Mouse (Mus musculus) cortical plate, adult 2 months (tissue): Measurements from ENCODE around the gene Tgfbrap1. TPM values are rescaled to one million over a fixed set of nuclear protein-coding genes. Genes with fewer than 3 reads are reported as not detected.

Source experiments
- H3K27ac ChIP-seq: fragments of 200-500 bp; 2 replicates; pipeline ENCODE4 v1.5.1; 2012; ENCODE audit warnings: low read length, control low read depth, inconsistent platforms; ENCODE audit not compliant: insufficient read depth
- H3K4me1 ChIP-seq: fragments of 200-500 bp; 2 replicates; pipeline ENCODE4 v1.6.1; 2011; ENCODE audit warnings: low read length; ENCODE audit not compliant: control insufficient read depth, insufficient read depth
- H3K4me3 ChIP-seq: fragments of 200-500 bp; 2 replicates; pipeline ENCODE4 v1.5.1; 2011; ENCODE audit warnings: mild to moderate bottlenecking, low read length, control low read depth; ENCODE audit not compliant: insufficient read depth
- CTCF ChIP-seq: fragments of 200-500 bp; IDR thresholded peaks from 2 replicates; pipeline ENCODE4 v1.5.1; 2011; ENCODE audit warnings: mild to moderate bottlenecking, control low read depth, low read length; ENCODE audit not compliant: insufficient read depth; ENCODE audit errors: extremely low read depth
- POLR2A ChIP-seq: fragments of 200-500 bp; IDR thresholded peaks from 2 replicates; pipeline ENCODE4 v1.6.1; 2011; ENCODE audit warnings: mild to moderate bottlenecking, low read length, control low read depth; ENCODE audit not compliant: insufficient read depth; ENCODE audit errors: extremely low read depth
- polyA plus RNA-seq: library from polyadenylated mRNA; depleted of rRNA; stranded (reverse); fragments of >200 nt; gene quantifications from 2 replicates; pipeline ENCODE4 v1.2.3, GENCODE M21; 2012

Gene Tgfbrap1
- polyA plus RNA-seq, 1 experiment, result 37.2 TPM

DNA sequence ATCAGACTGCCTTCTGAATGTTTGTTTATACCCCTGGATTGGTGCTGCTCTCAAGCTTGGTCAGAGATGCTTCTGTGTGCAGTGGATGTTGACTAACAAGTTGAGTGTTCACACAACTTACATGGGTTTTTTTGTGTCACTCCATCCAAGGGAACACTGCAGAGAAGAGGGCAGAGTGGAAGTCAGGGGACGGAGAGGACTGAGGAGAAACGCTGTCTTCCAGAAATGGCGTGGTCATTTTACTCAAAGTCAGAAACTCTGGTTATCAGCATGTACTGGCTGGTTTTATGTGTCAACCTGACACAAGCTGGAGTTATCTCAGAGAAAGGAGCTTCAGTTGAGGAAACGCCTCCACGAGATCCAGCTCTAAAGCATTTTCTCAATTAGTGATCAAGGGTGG is 22.5 kb upstream of the Tgfbrap1 start:
- no peaks in the 10 kb centered on the region for H3K4me1 ChIP-seq
- H3K4me3 ChIP-seq, result no peak overlapping the region
- H3K27ac ChIP-seq, result no peak overlapping the region
- TF ChIP-seq CTCF (no peak), POLR2A (no peak)

DNA sequence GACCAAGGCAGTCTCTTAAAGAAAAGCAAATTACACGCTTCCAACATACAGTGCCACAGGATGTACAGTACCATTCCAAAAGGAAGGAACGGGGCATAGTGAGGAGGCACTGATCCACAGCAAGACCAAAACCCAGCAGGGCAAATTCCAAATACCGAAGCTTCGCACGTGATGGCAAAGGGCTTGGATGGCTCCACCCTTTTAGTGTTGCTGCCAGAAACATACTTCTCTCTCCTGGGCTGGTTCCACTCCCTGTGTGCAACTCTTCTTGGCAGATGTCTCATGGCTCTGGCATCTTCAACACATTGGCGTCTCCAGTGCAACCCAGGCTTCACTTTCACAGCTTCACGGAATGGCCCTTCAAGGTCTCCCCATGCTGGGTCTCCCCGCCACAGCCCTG is 19.0 kb upstream of the Tgfbrap1 start:
- Histone ChIP-seq H3K27ac (no peak overlapping the region), H3K4me1 (no peaks in the 10 kb centered on the region), H3K4me3 (no peak overlapping the region)
- TF ChIP-seq POLR2A, result no peak
- TF ChIP-seq CTCF, result no peak

- Histone ChIP-seq H3K4me1 (no peaks in the 10 kb centered on the region), H3K4me3 (no peak overlapping the region), H3K27ac (no peak overlapping the region)
- peak; percentile 73 for TF ChIP-seq CTCF
- no peak for TF ChIP-seq POLR2A
Observed at GRCm38 (mm10) chr1:43112882-43113281, 14.4 kb upstream of the Tgfbrap1 start.

GRCm38 (mm10) chr1:43110556-43110955 is 12.1 kb upstream of the Tgfbrap1 start:
- no peak overlapping the region for H3K27ac ChIP-seq
- H3K4me1 ChIP-seq, result no peaks in the 10 kb centered on the region
- no peak overlapping the region for H3K4me3 ChIP-seq
- TF ChIP-seq POLR2A (no peak), CTCF (peak; percentile 65)

- TF ChIP-seq CTCF (no peak), POLR2A (no peak)
- Histone ChIP-seq H3K4me1 (no peaks in the 10 kb centered on the region), H3K27ac (no peak overlapping the region), H3K4me3 (no peak overlapping the region)
Observed at GRCm38 (mm10) chr1:43108729-43109128, 10.3 kb upstream of the Tgfbrap1 start.

GRCm38 (mm10) chr1:43094206-43094605 is 4.2 kb downstream of the Tgfbrap1 start:
- Histone ChIP-seq H3K27ac (no peak overlapping the region), H3K4me1 (peaks cover 5% of the 10 kb centered on the region; the same call in 1 of the 2 replicates), H3K4me3 (no peak overlapping the region)
- TF ChIP-seq CTCF (no peak), POLR2A (no peak)

DNA sequence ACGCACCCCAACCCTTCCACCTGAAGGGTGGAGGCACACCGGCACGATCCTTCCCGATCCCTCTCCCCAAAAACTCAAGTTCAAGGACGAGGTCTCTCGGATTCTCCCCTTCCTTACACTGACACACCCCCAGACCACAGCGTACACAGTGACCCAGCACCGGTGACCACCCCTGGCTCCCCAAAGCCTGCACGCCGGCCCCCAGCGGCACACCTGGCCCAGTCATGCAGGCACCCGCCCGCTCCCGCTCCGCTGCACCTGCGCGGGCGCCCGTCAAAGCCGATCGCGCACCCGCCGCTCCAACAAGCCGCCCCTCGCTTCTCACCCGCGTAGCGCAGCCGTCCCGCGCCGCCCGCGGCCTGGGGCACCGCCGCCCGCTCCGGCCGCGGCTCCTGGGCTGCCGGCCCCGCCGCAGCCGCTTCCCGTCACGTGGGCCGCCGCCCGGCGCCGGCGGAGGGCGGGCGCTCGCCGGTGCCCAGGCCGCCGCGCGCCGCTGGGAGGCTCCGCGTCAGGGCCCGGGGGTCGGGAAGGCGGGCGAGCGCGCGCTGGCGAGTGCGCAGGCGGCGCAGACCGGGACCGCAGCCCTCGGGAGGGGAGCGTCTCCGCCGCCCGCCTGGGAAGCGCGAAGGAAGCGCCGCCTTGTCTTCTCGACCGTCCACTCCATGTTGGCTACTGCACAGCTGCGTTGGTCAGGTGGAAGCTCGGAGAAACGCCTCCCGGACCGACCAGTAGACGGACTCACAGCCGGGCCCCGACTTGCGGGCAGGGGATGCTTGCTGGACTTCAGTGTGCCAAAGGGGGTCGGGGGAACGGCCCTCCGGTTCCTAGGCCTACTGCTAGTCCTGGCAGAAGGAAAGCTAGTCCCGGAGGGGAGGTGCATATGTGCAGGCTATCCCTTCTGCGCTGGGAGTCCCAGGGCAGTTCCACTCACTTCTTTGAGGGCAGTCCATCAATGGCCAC is 6.1 kb downstream of the Tgfbrap1 start:
- peaks cover 5% of the 10 kb centered on the region; the same call in 1 of the 2 replicates for H3K4me1 ChIP-seq
- peak overlapping the region; percentile 88 for H3K27ac ChIP-seq
- peak; percentile 12; the same call in 1 of the 2 replicates for TF ChIP-seq POLR2A
- no peak for TF ChIP-seq CTCF
- H3K4me3 ChIP-seq, result peak overlapping the region; percentile 64

- H3K4me3 ChIP-seq, result peak overlapping the region; percentile 64
- peaks cover 5% of the 10 kb centered on the region; the same call in 1 of the 2 replicates for H3K4me1 ChIP-seq
- no peak for TF ChIP-seq POLR2A
- no peak for TF ChIP-seq CTCF
- H3K27ac ChIP-seq, result peak overlapping the region; percentile 72; the same call in 1 of the 2 replicates
Observed at GRCm38 (mm10) chr1:43091306-43092055, 7.0 kb downstream of the Tgfbrap1 start.

DNA sequence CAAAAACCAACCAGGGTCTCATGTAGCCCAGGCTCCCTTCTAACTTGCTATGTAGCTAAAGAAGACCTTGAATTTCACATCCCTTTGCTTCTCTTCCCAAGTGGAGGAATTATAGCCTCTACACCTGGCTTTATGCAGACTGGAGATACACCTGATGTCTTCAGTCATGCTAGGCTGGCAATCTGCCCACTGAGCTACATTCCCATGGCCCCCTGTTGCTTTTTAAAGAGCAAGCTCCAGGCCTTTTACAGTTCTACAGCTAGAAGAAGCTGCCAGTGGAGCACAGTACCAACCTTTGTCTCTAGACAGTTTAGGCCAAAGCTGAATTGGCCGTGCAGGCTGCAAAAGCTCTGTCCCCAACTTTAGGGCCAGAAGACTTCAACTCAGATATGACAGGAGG is 8.0 kb downstream of the Tgfbrap1 start:
- TF ChIP-seq POLR2A (no peak), CTCF (no peak)
- H3K27ac ChIP-seq, result no peak overlapping the region
- H3K4me1 ChIP-seq, result peaks cover 5% of the 10 kb centered on the region; the same call in 1 of the 2 replicates
- H3K4me3 ChIP-seq, result no peak overlapping the region
